Mouse (Mus musculus) neural tube, embryonic 13.5 days (tissue): Measurements from ENCODE around the gene Nanog. TPM values are rescaled to one million over a fixed set of nuclear protein-coding genes. Genes with fewer than 3 reads are reported as not detected.
"Not testable (repeated sequence)": the region's sequence is repeated elsewhere in the genome, so short reads cannot be mapped to it uniquely, and the experiment has no call there.

Experiments used
- ATAC-seq: fragments of 200-750 bp; cut with Nextera tagmentation; 2 replicates; pipeline ENCODE4 v1.8.0; 2017; ENCODE audit warnings: low read depth, mild to moderate bottlenecking, moderate TSS enrichment, moderate library complexity
- H3K27ac ChIP-seq: fragments of 300-500 bp; sonication (generic); replicated peaks from 2 replicates; pipeline ENCODE4 v1.5.1; 2015; ENCODE audit warnings: moderate library complexity, mild to moderate bottlenecking, inconsistent platforms
- H3K27me3 ChIP-seq: fragments of 300-500 bp; sonication (generic); 2 replicates; pipeline ENCODE4 v1.6.1; 2015; ENCODE audit warnings: mild to moderate bottlenecking, inconsistent platforms
- H3K36me3 ChIP-seq: fragments of 300-500 bp; sonication (generic); 2 replicates; pipeline ENCODE4 v1.6.1; 2015; ENCODE audit warnings: mild to moderate bottlenecking, inconsistent platforms
- H3K4me1 ChIP-seq: fragments of 300-500 bp; sonication (generic); replicated peaks from 2 replicates; pipeline ENCODE4 v1.6.1; 2015; ENCODE audit warnings: inconsistent platforms
- H3K4me2 ChIP-seq: fragments of 300-500 bp; sonication (generic); 2 replicates; pipeline ENCODE4 v1.6.1; 2015; ENCODE audit warnings: inconsistent platforms, mild to moderate bottlenecking, moderate library complexity
- H3K4me3 ChIP-seq: fragments of 300-500 bp; sonication (generic); 2 replicates; pipeline ENCODE4 v1.5.1; 2015; ENCODE audit warnings: mild to moderate bottlenecking, inconsistent platforms
- H3K9ac ChIP-seq: fragments of 300-500 bp; sonication (generic); 2 replicates; pipeline ENCODE4 v1.6.1; 2015; ENCODE audit warnings: moderate library complexity, mild to moderate bottlenecking, inconsistent platforms
- H3K9me3 ChIP-seq: fragments of 300-500 bp; sonication (generic); 2 replicates; pipeline ENCODE4 v1.6.1; 2016; ENCODE audit warnings: inconsistent platforms
- WGBS: fragments of 180-500 bp; shearing (Covaris S2); methylation state at CpG from one replicate; pipeline ENCODE4 v1.1.7; 2015; 5-methylcytosine and 5-hydroxymethylcytosine counted together
- polyA plus RNA-seq: library from polyadenylated mRNA; unstranded; fragments of >200 nt; fragmentation: Nextera tagmentation; extraction: Ambion mirVana; gene quantifications from 2 replicates; pipeline ENCODE4 v1.2.1, GENCODE M21; 2015

The Nanog gene
- polyA plus RNA-seq, 1 experiment from 2014 or later, result 0.15 TPM

DNA sequence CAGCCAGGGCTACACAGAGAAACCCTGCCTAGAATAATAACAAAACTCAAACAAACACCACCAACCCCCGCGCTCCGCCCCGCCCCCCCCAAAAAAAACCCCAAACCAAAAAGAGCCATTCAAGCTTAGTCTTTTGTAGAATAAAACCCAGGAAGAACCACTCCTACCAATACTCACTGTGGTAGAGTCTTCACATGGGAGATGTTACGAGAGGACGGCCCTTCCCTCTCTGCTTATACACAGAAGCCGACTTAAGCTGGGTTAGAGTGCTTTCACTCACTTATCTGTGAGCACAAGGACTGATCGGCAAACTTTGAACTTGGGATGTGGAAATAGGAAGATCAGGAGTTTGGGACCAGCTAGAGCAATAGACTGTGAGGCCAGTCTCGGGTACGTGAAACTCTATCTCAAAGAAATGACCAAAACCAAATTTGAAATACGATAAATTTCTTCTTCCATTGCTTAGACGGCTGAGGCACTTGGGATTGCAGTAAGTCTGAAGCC is 900 bp upstream of the Nanog start:
- peaks cover 11% of the 10 kb centered on the region; the same call in 1 of the 2 replicates for H3K4me1 ChIP-seq
- H3K27ac ChIP-seq, result no peak overlapping the region
- H3K27me3 ChIP-seq, result peaks cover 23% of the 10 kb centered on the region
- H3K9ac ChIP-seq, result no peak overlapping the region
- H3K36me3 ChIP-seq, result no peaks in the 10 kb centered on the region
- H3K4me2 ChIP-seq, result no peak overlapping the region
- H3K4me3 ChIP-seq, result no peak overlapping the region
- no peak for ATAC-seq
- WGBS, result 77% methylated on average over 12 of the region's 12 CpGs
- H3K9me3 ChIP-seq, result no peaks in the 10 kb centered on the region

DNA sequence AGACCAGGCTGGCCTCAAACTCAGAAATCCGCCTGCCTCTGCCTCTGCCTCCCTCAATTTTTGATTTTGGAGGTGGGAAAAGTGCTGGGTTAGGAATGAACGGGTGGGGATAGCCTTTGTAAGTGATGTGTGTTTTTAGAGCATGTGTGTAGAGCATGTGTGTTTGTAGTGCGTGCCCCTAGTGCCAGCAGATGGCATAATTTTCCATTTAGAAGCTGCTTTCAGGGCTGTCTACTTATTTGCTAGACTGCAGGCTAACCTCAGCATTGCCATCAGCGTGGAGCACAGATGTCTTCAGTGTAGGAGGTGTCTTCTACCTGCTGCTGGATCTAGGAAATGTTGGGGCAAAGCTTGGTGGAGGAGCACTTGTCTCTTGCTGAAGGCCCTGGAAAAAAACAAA is 1.5 kb downstream of the Nanog start:
- 77% methylated on average over 4 of the region's 4 CpGs for WGBS
- H3K36me3 ChIP-seq, result no peaks in the 10 kb centered on the region
- peaks cover 23% of the 10 kb centered on the region for H3K27me3 ChIP-seq
- H3K4me3 ChIP-seq, result no peak overlapping the region
- H3K9ac ChIP-seq, result no peak overlapping the region
- H3K9me3 ChIP-seq, result no peaks in the 10 kb centered on the region
- no peaks in the 10 kb centered on the region for H3K4me1 ChIP-seq
- no peak for ATAC-seq
- no peak overlapping the region for H3K27ac ChIP-seq
- H3K4me2 ChIP-seq, result no peak overlapping the region

DNA sequence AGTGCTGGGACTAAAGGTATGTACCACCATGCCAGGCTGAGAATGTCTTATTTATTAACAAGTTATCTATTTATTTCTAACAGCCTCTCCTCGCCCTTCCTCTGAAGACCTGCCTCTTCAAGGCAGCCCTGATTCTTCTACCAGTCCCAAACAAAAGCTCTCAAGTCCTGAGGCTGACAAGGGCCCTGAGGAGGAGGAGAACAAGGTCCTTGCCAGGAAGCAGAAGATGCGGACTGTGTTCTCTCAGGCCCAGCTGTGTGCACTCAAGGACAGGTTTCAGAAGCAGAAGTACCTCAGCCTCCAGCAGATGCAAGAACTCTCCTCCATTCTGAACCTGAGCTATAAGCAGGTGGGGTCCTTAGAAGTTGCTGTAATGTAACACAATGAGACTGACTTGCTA is 4.2 kb downstream of the Nanog start:
- Histone ChIP-seq H3K4me2 (no peak overlapping the region), H3K9me3 (no peaks in the 10 kb centered on the region), H3K36me3 (no peaks in the 10 kb centered on the region), H3K4me3 (no peak overlapping the region), H3K4me1 (peaks cover 10% of the 10 kb centered on the region; the same call in 1 of the 2 replicates), H3K27me3 (peaks cover 18% of the 10 kb centered on the region), H3K9ac (no peak overlapping the region), H3K27ac (no peak overlapping the region)
- no peak for ATAC-seq
- 89% methylated on average over 2 of the region's 2 CpGs for WGBS

DNA sequence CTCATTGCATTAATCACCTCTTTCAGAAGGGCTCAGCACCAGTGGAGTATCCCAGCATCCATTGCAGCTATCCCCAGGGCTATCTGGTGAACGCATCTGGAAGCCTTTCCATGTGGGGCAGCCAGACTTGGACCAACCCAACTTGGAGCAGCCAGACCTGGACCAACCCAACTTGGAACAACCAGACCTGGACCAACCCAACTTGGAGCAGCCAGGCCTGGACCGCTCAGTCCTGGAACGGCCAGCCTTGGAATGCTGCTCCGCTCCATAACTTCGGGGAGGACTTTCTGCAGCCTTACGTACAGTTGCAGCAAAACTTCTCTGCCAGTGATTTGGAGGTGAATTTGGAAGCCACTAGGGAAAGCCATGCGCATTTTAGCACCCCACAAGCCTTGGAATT is 5.8 kb downstream of the Nanog start:
- peaks cover 10% of the 10 kb centered on the region; the same call in 1 of the 2 replicates for H3K4me1 ChIP-seq
- not testable (repeated sequence) for H3K9ac ChIP-seq, H3K9me3 ChIP-seq, H3K36me3 ChIP-seq, ATAC-seq, H3K4me2 ChIP-seq, H3K27ac ChIP-seq, H3K27me3 ChIP-seq, H3K4me3 ChIP-seq
- 93% methylated on average over 7 of the region's 7 CpGs for WGBS

DNA sequence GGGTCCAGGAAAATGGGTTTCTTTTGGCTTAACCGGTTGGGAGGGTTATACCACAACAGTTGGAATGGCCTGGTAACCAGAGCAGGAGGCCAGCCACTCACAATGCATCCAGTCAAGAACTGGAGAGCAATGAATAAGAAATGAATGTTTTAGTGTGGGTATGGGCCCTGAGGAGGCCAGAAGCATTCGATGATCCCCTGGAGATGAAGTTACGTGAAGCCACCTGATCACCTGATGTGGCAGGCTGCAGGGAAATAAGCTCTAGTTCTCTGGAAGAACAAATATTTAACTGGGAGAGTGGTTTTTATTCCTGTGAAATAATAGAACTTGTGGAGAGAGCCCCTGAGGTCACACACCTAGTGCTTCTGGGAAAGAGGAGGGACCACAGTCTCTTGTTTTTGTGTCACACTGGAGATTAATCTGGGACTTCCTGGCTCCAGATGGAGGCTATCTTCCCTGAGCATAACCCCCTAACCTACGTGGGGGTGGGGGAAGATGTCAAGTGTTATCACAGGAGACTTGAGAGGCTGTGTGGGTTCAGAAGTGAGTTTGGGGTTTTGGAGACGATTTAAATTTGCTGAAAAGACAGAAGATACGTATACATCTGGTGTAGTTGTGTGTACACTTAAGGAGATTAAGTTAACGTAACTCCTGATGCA is 7.5 kb downstream of the Nanog start:
- H3K4me3 ChIP-seq, result no peak overlapping the region
- H3K27ac ChIP-seq, result no peak overlapping the region
- ATAC-seq, result no peak
- 65% methylated on average over 7 of the region's 7 CpGs for WGBS
- no peaks in the 10 kb centered on the region for H3K27me3 ChIP-seq
- H3K4me1 ChIP-seq, result peaks cover 10% of the 10 kb centered on the region; the same call in 1 of the 2 replicates
- no peak overlapping the region for H3K4me2 ChIP-seq
- H3K9me3 ChIP-seq, result no peaks in the 10 kb centered on the region
- no peak overlapping the region for H3K9ac ChIP-seq
- no peaks in the 10 kb centered on the region for H3K36me3 ChIP-seq

DNA sequence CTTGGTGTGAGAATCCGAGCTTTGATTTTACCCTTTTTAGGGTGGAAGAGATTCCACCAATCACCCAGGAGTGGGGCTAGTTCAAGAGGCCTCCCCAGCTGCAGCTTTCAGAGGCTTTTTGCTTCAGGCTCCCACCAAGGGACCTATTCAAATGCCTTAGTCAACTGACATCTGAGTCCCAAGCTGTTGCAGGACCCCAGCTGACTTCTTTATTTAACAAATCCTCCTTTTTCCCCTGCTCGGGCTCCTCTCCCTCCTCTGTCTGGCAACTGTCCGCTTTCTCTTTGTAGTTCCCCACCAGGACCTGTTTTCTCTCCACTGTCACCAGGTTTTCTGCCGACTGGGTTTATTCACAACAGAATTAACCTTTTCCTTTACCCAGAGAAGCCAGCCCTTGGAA is 8.6 kb downstream of the Nanog start:
- 0% methylated on average over 4 of the region's 4 CpGs for WGBS
- H3K36me3 ChIP-seq, result no peaks in the 10 kb centered on the region
- no peak overlapping the region for H3K4me2 ChIP-seq
- H3K9me3 ChIP-seq, result no peaks in the 10 kb centered on the region
- ATAC-seq, result no peak
- H3K9ac ChIP-seq, result no peak overlapping the region
- peaks cover 10% of the 10 kb centered on the region; the same call in 1 of the 2 replicates for H3K4me1 ChIP-seq
- no peaks in the 10 kb centered on the region for H3K27me3 ChIP-seq
- H3K27ac ChIP-seq, result no peak overlapping the region
- H3K4me3 ChIP-seq, result no peak overlapping the region

DNA sequence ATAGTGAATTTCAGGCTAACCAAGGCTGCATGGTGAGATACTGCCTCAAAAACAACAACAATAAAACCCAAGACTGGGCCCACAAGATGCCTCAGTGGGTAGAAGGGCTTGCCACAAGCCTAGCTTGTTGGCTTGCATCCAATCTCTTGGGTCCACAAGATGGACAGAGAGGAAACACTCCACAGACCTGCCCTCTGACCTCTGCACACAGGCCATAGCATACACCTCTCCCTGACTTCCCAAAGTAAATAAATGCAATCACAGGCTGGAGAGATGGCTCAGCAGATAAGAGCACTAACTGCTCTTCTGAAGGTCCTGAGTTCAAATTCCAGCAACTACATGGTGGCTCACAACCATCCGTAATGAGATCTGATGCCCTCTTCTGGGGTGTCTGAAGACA is 10.9 kb downstream of the Nanog start:
- ATAC-seq, H3K27me3 ChIP-seq, H3K4me3 ChIP-seq, H3K27ac ChIP-seq, H3K4me2 ChIP-seq, H3K9me3 ChIP-seq, H3K36me3 ChIP-seq, H3K9ac ChIP-seq: not testable (repeated sequence)
- peaks cover 10% of the 10 kb centered on the region; the same call in 1 of the 2 replicates for H3K4me1 ChIP-seq
- WGBS, result 96% methylated on average over 1 of the region's 1 CpGs

DNA sequence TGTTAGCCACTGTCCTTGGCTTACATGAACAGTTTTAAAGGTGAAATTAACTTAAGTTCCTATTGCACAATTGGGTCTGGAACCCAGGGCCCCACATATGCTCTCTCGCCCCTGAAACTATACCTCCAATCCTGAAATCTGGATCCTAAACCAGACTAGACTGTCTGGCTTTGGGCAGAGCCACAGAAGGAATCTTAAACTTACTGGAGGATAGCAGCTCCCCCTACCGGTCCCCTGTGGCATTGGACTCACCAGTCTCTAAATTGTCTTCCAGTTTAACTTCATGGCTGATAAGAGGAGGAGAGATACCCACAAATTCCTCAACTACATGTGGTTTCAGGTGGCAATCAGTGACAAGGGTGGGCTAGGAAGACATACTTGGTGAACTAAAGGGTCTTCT is 12.7 kb downstream of the Nanog start:
- Histone ChIP-seq H3K4me2 (no peak overlapping the region), H3K4me3 (no peak overlapping the region), H3K9me3 (no peaks in the 10 kb centered on the region), H3K27me3 (no peaks in the 10 kb centered on the region), H3K4me1 (peaks cover 10% of the 10 kb centered on the region; the same call in 1 of the 2 replicates), H3K36me3 (no peaks in the 10 kb centered on the region), H3K27ac (no peak overlapping the region), H3K9ac (no peak overlapping the region)
- WGBS, result 26% methylated on average over 2 of the region's 2 CpGs
- no peak for ATAC-seq

DNA sequence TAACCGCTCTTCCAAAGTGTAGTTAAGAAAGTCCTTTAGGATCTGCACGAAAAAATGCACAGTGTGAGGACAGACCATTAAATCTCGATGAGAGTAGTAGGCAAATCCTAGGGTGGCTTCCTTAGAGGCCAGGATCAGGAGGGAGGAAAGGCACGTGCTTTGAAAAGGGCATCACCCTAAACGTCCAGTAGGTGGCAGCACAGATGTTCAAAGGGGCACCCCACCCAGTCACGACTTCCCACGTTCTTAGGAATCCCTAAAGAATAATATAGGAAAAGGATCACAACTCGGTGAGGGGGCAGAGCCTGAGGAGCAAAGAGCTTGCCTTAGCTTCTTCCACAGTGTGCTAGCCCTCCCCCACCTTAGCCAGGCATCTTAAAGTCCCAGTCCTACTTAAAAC is 32.7 kb downstream of the Nanog start:
- H3K4me3 ChIP-seq, result peak overlapping the region; percentile 53; the same call in 1 of the 2 replicates
- H3K27me3 ChIP-seq, result peaks cover 40% of the 10 kb centered on the region
- H3K4me2 ChIP-seq, result peak overlapping the region; percentile 70
- H3K27ac ChIP-seq, result no peak overlapping the region
- no peaks in the 10 kb centered on the region for H3K9me3 ChIP-seq
- peak overlapping the region; percentile 49; the same call in 1 of the 2 replicates for H3K9ac ChIP-seq
- H3K36me3 ChIP-seq, result peaks cover 7% of the 10 kb centered on the region; the same call in 1 of the 2 replicates
- 0 out of 2 replicates have a peak, but pooled peaks have one; percentile 30 for ATAC-seq
- peaks cover 23% of the 10 kb centered on the region for H3K4me1 ChIP-seq
- WGBS, result 8% methylated on average over 8 of the region's 8 CpGs

DNA sequence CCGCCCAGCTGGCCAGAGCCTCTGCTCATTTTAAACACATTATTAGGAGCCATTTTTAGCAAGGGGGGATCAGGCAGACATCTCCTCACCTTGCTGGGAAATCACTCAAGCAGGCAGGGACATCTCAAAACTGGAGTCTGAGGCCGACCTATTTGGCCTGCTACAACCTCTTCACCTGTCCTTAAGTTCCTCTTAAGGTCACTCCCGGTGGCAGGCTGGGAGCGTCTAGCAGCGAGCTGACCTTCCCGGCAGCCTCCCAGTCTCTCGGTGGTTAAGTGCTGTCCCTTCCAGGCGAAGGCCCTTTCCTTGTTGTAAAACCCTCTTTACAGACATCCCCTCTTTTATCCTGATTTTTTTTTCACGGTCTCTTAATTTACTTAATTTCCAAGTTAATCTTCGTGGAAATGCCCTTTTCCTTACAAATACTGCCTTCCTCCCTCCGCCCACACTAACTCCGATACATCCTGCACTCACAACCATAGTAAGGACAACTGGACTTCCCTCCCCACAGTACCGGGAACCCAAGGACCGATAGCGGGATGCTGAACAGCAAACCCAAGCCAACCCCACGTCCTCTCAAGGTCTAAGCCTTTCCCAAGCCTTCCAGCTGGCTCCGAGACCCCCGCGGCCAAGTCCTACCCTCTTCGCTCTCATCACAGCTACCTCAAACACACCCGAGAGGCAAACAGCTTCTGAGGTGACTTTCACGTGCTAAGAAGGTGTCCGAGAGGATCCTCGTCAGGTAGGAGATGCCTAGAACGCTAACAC is 34.4 kb downstream of the Nanog start:
- Histone ChIP-seq H3K36me3 (no peaks in the 10 kb centered on the region), H3K9me3 (no peaks in the 10 kb centered on the region), H3K9ac (peak overlapping the region; percentile 71), H3K27ac (no peak overlapping the region), H3K4me3 (peak overlapping the region; percentile 53), H3K4me1 (peaks cover 23% of the 10 kb centered on the region), H3K27me3 (peaks cover 47% of the 10 kb centered on the region), H3K4me2 (peak overlapping the region; percentile 70)
- WGBS, result 2% methylated on average over 25 of the region's 25 CpGs
- peak; percentile 45; the same call in 1 of the 2 replicates for ATAC-seq

DNA sequence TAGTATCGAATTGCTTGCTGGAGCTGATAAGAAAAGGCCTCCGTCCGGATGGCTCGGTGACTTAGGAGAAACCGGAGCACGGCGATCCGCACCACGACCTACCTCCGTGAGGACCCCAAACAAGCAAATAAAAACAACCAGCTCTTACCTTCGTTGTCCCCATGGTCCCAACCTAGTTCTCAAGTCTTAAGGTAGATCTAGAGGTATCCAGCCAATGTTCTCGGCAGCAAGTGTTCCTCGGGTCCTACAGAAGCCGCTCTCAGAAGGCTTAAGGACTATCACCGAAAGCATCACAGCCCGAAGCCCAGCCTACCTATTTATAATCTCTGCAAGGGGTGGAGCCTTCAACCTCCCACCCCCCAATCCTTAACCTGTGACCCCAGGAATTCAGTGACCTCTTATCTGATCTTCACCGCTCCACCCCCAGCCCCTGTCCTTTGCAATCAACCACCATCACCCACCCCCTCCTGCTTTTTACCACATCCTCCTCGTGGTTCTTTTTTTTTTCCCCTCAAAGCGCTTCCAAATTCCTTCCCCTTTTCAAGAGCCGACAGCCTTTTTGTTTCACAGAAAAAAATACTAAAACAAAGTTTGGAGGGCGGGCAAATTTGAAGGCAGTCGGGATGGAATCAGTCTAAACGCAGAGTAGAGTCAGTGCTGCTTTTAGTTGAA is 35.1 kb downstream of the Nanog start:
- ATAC-seq, result peak; percentile 60
- under 1% methylated on average over 23 of the region's 23 CpGs for WGBS
- H3K4me3 ChIP-seq, result peak overlapping the region; percentile 53
- H3K9ac ChIP-seq, result peak overlapping the region; percentile 71
- no peak overlapping the region for H3K27ac ChIP-seq
- H3K36me3 ChIP-seq, result no peaks in the 10 kb centered on the region
- H3K4me1 ChIP-seq, result peaks cover 23% of the 10 kb centered on the region
- H3K4me2 ChIP-seq, result peak overlapping the region; percentile 70
- H3K27me3 ChIP-seq, result peaks cover 48% of the 10 kb centered on the region
- H3K9me3 ChIP-seq, result no peaks in the 10 kb centered on the region

DNA sequence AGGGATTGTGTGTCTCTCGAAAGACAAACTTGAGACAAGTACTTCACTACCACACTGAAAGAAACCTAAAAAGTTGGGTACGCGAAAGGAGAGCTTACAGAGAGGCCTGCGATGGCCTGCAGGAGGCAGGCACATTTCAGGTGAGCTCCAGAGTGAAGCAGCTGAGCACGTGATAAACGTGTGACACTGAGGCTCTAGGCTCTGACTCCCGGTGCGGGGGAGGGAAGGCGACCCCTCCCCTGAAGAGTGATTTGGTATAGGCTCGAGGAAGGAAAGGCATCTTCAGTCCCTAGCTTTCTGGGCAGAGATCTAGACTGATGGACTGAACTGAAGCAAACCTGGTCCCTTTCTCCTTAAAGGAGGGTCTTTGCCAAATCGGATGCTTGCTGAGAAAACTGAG is 36.1 kb downstream of the Nanog start:
- ATAC-seq, result no peak
- WGBS, result 21% methylated on average over 11 of the region's 11 CpGs

More for the DNA sequence above, 36.1 kb downstream of the Nanog start:
- no peak overlapping the region for H3K27ac ChIP-seq
- H3K36me3 ChIP-seq, result no peaks in the 10 kb centered on the region
- H3K9ac ChIP-seq, result no peak overlapping the region
- H3K27me3 ChIP-seq, result peaks cover 51% of the 10 kb centered on the region
- H3K9me3 ChIP-seq, result no peaks in the 10 kb centered on the region
- no peak overlapping the region for H3K4me3 ChIP-seq
- no peak overlapping the region for H3K4me2 ChIP-seq
- H3K4me1 ChIP-seq, result peaks cover 23% of the 10 kb centered on the region
